Mouse (Mus musculus) liver, postnatal 0 days (tissue): Measurements from ENCODE around the gene Gm11027.

ENCODE experiments used
- CTCF ChIP-seq: sonication (generic); IDR thresholded peaks from 2 replicates; pipeline ENCODE4 v1.5.1; 2016; ENCODE audit warnings: antibody characterized with exemption, low read depth
- EP300 ChIP-seq: IDR thresholded peaks from 2 replicates; pipeline ENCODE4 v1.6.1; 2016; ENCODE audit warnings: antibody characterized with exemption, low read depth, mild to moderate bottlenecking

DNA sequence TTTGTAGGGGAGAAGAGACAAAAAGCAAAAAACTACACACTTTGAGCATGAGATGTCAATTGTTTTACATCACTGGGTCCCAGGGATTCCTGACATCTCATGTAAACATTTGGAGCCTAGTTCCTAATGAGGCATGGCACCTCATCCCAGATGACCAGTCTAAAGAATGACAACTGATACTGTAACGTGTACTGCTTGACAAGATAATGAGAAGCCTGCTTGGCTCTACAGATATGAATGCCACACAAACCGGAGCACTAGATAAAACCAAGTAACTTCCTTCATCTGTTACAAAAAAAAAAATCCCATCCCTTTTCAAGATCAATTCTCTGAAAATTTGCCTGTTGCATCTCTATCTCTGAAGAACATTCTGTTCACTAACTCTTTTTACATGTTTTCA is 1.8 kb downstream of the Gm11027 start:
- TF ChIP-seq EP300 (peak; percentile 97), CTCF (no peak)
